Mouse (Mus musculus) C2C12 (cell line): Measurements from ENCODE around the gene Ampd2. TPM values are rescaled to one million over a fixed set of nuclear protein-coding genes. Genes with fewer than 3 reads are reported as not detected.

Experiments used
- H3K27me3 ChIP-seq: one replicate; pipeline ENCODE4 v1.6.1; 2011; ENCODE audit not compliant: control insufficient read depth, insufficient read depth, insufficient read length
- H3K36me3 ChIP-seq: one replicate; pipeline ENCODE4 v1.6.1; 2011; ENCODE audit not compliant: control insufficient read depth, insufficient read depth
- H3K4me3 ChIP-seq: one replicate; pipeline ENCODE4 v1.5.1; 2011; ENCODE audit warnings: mild to moderate bottlenecking, control low read depth; ENCODE audit not compliant: poor library complexity, insufficient read depth, severe bottlenecking
- H3K79me2 ChIP-seq: one replicate; pipeline ENCODE4 v1.6.1; 2011; ENCODE audit not compliant: control insufficient read depth, insufficient read depth
- H3K79me3 ChIP-seq: one replicate; pipeline ENCODE4 v1.6.1; 2011; ENCODE audit warnings: low read depth, control low read depth
- H3ac ChIP-seq: one replicate; pipeline ENCODE3; 2011; ENCODE audit warnings: low read depth; ENCODE audit not compliant: control insufficient read depth, insufficient read length
- CEBPB ChIP-seq: IDR thresholded peaks from one replicate; pipeline ENCODE4 v1.6.1; 2011; ENCODE audit warnings: low read depth, mild to moderate bottlenecking, control low read depth, moderate library complexity
- CTCF ChIP-seq: IDR thresholded peaks from one replicate; pipeline ENCODE4 v1.5.1; 2011; ENCODE audit not compliant: control insufficient read depth, insufficient read depth, insufficient read length
- FOSL1 ChIP-seq: IDR thresholded peaks from one replicate; pipeline ENCODE4 v1.8.0; 2011; ENCODE audit warnings: mild to moderate bottlenecking, low read length; ENCODE audit not compliant: poor library complexity, insufficient read depth, severe bottlenecking
- MAX ChIP-seq: IDR thresholded peaks from one replicate; pipeline ENCODE4 v1.6.1; 2011; ENCODE audit warnings: mild to moderate bottlenecking, control low read depth
- MYOD1 ChIP-seq: IDR thresholded peaks from one replicate; pipeline ENCODE4 v1.6.1; 2011; ENCODE audit warnings: low read depth; ENCODE audit not compliant: control insufficient read depth, insufficient read length
- MYOG ChIP-seq: IDR thresholded peaks from one replicate; pipeline ENCODE4 v1.6.1; 2011; ENCODE audit not compliant: control insufficient read depth, insufficient read length; ENCODE audit errors: extremely low read depth
- USF1 ChIP-seq: IDR thresholded peaks from one replicate; pipeline ENCODE4 v1.6.1; 2011; ENCODE audit warnings: low read depth, mild to moderate bottlenecking, control low read depth, moderate library complexity
- polyA plus RNA-seq: library from polyadenylated mRNA; unstranded; fragments of >200 nt; fragmentation: generic; extraction: Trizol; gene quantifications from one replicate; pipeline ENCODE4 v1.2.1, GENCODE M21; 2012; ENCODE audit warnings: missing spikeins

The Ampd2 gene
- polyA plus RNA-seq, 1 experiment: 58.3 TPM

DNA sequence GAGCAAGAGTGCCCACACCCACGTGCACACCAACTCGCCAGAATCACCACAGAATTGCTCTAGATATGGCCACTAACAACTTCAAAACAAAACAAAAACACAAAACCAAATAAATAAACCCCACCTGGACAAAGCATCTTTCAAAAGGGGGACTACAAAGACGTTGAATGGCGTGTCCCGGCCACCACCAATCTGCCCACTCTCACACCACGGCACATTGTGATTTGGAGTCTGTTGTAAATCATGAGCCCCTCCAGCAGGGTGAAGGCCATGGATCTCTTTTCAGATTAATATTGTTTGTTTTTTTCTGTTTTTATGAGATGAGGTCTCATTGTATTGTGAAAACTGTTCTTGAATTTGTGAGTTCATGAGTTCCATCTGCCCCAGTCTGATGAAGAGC lies 15.6 kb upstream of the Ampd2 start:
- TF ChIP-seq USF1 (no peak), CTCF (no peak), FOSL1 (no peak), MAX (no peak), MYOD1 (no peak), MYOG (no peak), CEBPB (no peak)
- no peak overlapping the region for H3K4me3 ChIP-seq
- no peaks in the 10 kb centered on the region for H3K79me2 ChIP-seq
- H3K36me3 ChIP-seq: peaks cover 14% of the 10 kb centered on the region
- no peaks in the 10 kb centered on the region for H3K79me3 ChIP-seq
- H3ac ChIP-seq: no peak overlapping the region
- H3K27me3 ChIP-seq: no peaks in the 10 kb centered on the region

DNA sequence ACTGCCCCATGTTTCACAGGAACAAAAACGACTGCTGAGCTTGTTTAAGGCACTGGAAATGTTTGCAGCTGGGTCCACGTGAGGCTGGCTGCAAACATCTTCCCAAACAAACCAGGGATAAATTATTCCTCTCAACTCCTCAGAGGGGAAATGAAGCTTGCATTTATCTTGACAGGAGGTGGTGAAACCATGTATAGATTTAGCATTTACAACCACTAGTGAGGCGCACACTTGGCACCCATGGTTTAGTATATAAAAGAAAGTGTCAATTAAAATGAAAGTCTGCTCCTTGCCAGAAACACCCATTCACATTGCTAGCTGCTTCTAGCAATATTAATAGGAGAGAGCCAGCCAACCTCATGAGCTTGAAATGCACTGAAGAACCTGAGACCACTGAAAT lies 15.1 kb upstream of the Ampd2 start:
- H3K4me3 ChIP-seq: no peak overlapping the region
- no peaks in the 10 kb centered on the region for H3K79me2 ChIP-seq
- no peaks in the 10 kb centered on the region for H3K79me3 ChIP-seq
- no peak overlapping the region for H3ac ChIP-seq
- TF ChIP-seq MYOG (no peak), MYOD1 (no peak), USF1 (no peak), CEBPB (no peak), CTCF (no peak), MAX (no peak), FOSL1 (no peak)
- H3K27me3 ChIP-seq: no peaks in the 10 kb centered on the region
- H3K36me3 ChIP-seq: peaks cover 9% of the 10 kb centered on the region

GRCm38 (mm10) chr3:108098316-108098715 lies 11.9 kb upstream of the Ampd2 start:
- no peak overlapping the region for H3ac ChIP-seq

DNA sequence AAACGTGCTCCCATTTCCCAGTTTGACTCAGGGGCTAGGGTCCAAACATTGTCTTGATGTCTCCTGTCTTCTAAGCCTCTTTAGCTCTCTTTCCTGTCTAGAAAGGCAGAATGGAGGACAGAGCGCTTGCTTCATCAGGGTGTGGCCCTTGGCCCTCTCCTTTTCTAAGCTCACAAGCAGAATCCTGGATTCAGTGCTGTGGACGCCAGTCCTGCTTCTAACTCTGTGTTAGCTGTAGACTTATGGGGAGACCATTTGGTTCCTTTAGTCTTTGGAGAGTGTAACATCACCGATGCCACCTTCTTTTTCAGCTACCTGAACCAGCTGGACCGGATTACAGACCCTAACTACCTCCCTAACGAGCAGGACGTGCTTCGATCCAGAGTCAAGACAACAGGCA lies 11.2 kb upstream of the Ampd2 start:
- TF ChIP-seq MYOG: no peak
- TF ChIP-seq CTCF: no peak
- TF ChIP-seq CEBPB: no peak
- TF ChIP-seq FOSL1: no peak
- no peak for TF ChIP-seq MYOD1
- TF ChIP-seq USF1: no peak
- H3K79me2 ChIP-seq: no peaks in the 10 kb centered on the region
- no peaks in the 10 kb centered on the region for H3K36me3 ChIP-seq
- H3ac ChIP-seq: no peak overlapping the region
- no peaks in the 10 kb centered on the region for H3K27me3 ChIP-seq
- H3K79me3 ChIP-seq: no peaks in the 10 kb centered on the region
- H3K4me3 ChIP-seq: no peak overlapping the region

More at GRCm38 (mm10) chr3:108098316-108098715, 11.9 kb upstream of the Ampd2 start:
- TF ChIP-seq CTCF: no peak
- TF ChIP-seq USF1: no peak
- TF ChIP-seq MAX: no peak
- TF ChIP-seq CEBPB: no peak
- TF ChIP-seq MYOD1: no peak
- no peak for TF ChIP-seq FOSL1
- TF ChIP-seq MYOG: no peak
- H3K79me3 ChIP-seq: no peaks in the 10 kb centered on the region
- no peaks in the 10 kb centered on the region for H3K27me3 ChIP-seq
- no peaks in the 10 kb centered on the region for H3K36me3 ChIP-seq
- no peak overlapping the region for H3K4me3 ChIP-seq
- no peaks in the 10 kb centered on the region for H3K79me2 ChIP-seq

DNA sequence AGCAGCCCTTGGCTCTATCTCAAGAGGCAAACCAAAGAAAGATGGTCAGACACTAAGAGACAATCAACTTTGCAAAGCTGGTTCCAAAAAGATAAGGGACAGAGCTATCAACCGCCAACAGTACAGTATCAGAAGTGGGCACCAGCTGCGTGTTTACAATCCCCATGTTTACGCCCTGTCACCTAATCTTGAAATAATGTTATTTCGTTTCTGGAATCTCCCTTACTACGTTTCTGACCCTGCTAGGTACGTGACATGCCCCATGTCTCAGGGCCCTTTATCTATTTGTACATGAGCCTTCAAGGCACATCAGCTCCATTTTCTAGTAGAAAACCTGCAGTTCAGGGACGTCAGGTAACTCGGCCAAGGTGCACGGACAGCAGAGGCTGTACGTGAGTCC lies 10.3 kb upstream of the Ampd2 start:
- no peak overlapping the region for H3K4me3 ChIP-seq
- no peaks in the 10 kb centered on the region for H3K79me2 ChIP-seq
- no peaks in the 10 kb centered on the region for H3K27me3 ChIP-seq
- H3ac ChIP-seq: no peak overlapping the region
- H3K36me3 ChIP-seq: no peaks in the 10 kb centered on the region
- no peak for TF ChIP-seq USF1
- no peak for TF ChIP-seq FOSL1
- TF ChIP-seq MAX: no peak
- no peaks in the 10 kb centered on the region for H3K79me3 ChIP-seq

DNA sequence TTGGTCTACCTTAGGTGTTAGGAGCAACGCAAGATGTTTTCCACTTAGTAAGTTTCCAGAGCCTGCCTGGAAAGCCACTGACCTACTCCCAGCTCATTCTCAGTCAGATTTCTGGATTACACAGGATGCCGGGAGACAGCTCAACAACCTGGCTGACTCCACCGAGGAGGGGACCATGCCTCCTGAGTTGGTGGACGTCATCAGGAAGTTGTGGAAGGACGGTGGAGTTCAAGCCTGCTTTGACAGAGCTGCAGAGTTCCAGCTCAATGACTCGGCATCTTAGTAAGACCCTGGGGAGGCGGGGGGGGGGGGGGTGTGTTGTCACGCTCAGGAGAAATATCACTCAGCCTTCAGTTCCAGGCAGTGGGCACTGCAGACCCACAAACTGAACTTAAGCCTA lies 9.8 kb upstream of the Ampd2 start:
- no peak for TF ChIP-seq CEBPB
- TF ChIP-seq USF1: no peak
- TF ChIP-seq MYOD1: no peak
- Histone ChIP-seq H3ac (no peak overlapping the region), H3K79me3 (no peaks in the 10 kb centered on the region), H3K79me2 (no peaks in the 10 kb centered on the region), H3K36me3 (no peaks in the 10 kb centered on the region), H3K27me3 (no peaks in the 10 kb centered on the region), H3K4me3 (no peak overlapping the region)
